Mouse (Mus musculus) cerebellum, adult 2 months (tissue): ENCODE results near the gene Dcun1d2.

ENCODE experiments used
- CTCF ChIP-seq: fragments of 200-500 bp; IDR thresholded peaks from 2 replicates; pipeline ENCODE4 v1.5.1; 2011; ENCODE audit warnings: low read depth, mild to moderate bottlenecking, control low read depth, low read length, moderate library complexity, borderline replicate concordance; ENCODE audit not compliant: insufficient read depth
- POLR2A ChIP-seq: fragments of 200-500 bp; IDR thresholded peaks from 2 replicates; pipeline ENCODE4 v1.6.1; 2011; ENCODE audit warnings: low read length, control low read depth, borderline replicate concordance; ENCODE audit not compliant: insufficient read depth

GRCm38 (mm10) chr8:13217986-13218385, 69.9 kb downstream of the Dcun1d2 start:
- no peak for TF ChIP-seq POLR2A
- no peak for TF ChIP-seq CTCF
